27 mouse cellular contexts compared by ENCODE assay signal in genomic region chr10:63231630-63232029, GRCm38 (mm10). TPM values are rescaled to one million over a fixed set of nuclear protein-coding genes. Genes with fewer than 3 reads are reported as not detected.
DNase-seq lines count a peak whose midpoint lies in the region; ATAC-seq lines count a peak whose summit lies in the region.
"Had no signal": no experiment of that assay in that cellular context is flagged by ENCODE, and none has a peak within 500 bp of the region (broad histone marks: within the 10 kb centered on the region; RNA-seq: fewer than 3 reads in every experiment).

No protein-coding gene starts in this region.

- no peaks in the 10 kb centered on the region for H3K27me3 ChIP-seq in hindbrain, embryonic 14.5 days (ENCODE audit: control insufficient read depth, insufficient read depth, low read length)
- H3K27me3 ChIP-seq in midbrain, embryonic 16.5 days (ENCODE audit: control insufficient read depth, insufficient read depth, low read depth, low read length), result no peaks in the 10 kb centered on the region
- H3K27me3 ChIP-seq: embryonic facial prominence, embryonic 15.5 days; forebrain, embryonic 12.5 days; heart, embryonic 12.5 days; hindbrain, embryonic 13.5 days; midbrain, embryonic 15.5 days had no signal

- 85% methylated on average over 5 of the region's 5 CpGs for WGBS in hindbrain, embryonic 14.5 days
- WGBS in midbrain, embryonic 16.5 days, result 90% methylated on average over 5 of the region's 5 CpGs

- no peak overlapping the region for H3K4me3 ChIP-seq in hindbrain, embryonic 14.5 days (replicated peaks; ENCODE audit: low read length)
- H3K4me3 ChIP-seq in midbrain, embryonic 16.5 days (ENCODE audit: low read depth, low read length), result no peak overlapping the region
- H3K4me3 ChIP-seq: embryonic facial prominence, embryonic 10.5 days; embryonic facial prominence, embryonic 15.5 days; forebrain, embryonic 12.5 days; heart, embryonic 12.5 days; hindbrain, embryonic 13.5 days; midbrain, embryonic 10.5 days; midbrain, embryonic 15.5 days had no signal

- intact Hi-C loops in left cerebral cortex, postnatal 36 days (cut with DNase I), result no loop called here

- no peaks in the 10 kb centered on the region for H3K36me3 ChIP-seq in hindbrain, embryonic 14.5 days (replicated peaks; ENCODE audit: control insufficient read depth, insufficient read depth)
- H3K36me3 ChIP-seq in midbrain, embryonic 16.5 days (ENCODE audit: control insufficient read depth, insufficient read depth, low read length), result no peaks in the 10 kb centered on the region
- H3K36me3 ChIP-seq: embryonic facial prominence, embryonic 10.5 days; embryonic facial prominence, embryonic 15.5 days; forebrain, embryonic 12.5 days; G1E; heart, embryonic 12.5 days; hindbrain, embryonic 13.5 days; midbrain, embryonic 10.5 days; midbrain, embryonic 15.5 days had no signal

- no peak overlapping the region for H3K9ac ChIP-seq in hindbrain, embryonic 14.5 days
- H3K9ac ChIP-seq in midbrain, embryonic 16.5 days (ENCODE audit: low read depth, low read length), result no peak overlapping the region
- H3K9ac ChIP-seq: embryonic facial prominence, embryonic 15.5 days; forebrain, embryonic 12.5 days; heart, embryonic 12.5 days; hindbrain, embryonic 13.5 days; liver, embryonic 14.5 days; midbrain, embryonic 15.5 days had no signal

- H3K9me3 ChIP-seq in hindbrain, embryonic 14.5 days (ENCODE audit: control insufficient read depth, low read length), result no peaks in the 10 kb centered on the region
- no peaks in the 10 kb centered on the region for H3K9me3 ChIP-seq in midbrain, embryonic 16.5 days (replicated peaks; ENCODE audit: control insufficient read depth, low read length, poor library complexity, severe bottlenecking)
- H3K9me3 ChIP-seq: embryonic facial prominence, embryonic 10.5 days; embryonic facial prominence, embryonic 15.5 days; forebrain, embryonic 12.5 days; heart, embryonic 12.5 days; hindbrain, embryonic 13.5 days; midbrain, embryonic 10.5 days; midbrain, embryonic 15.5 days had no signal

- no peak overlapping the region for H3K4me2 ChIP-seq in hindbrain, embryonic 14.5 days (replicated peaks)
- no peak overlapping the region for H3K4me2 ChIP-seq in midbrain, embryonic 16.5 days (ENCODE audit: low read length)
- H3K4me2 ChIP-seq: embryonic facial prominence, embryonic 15.5 days; forebrain, embryonic 12.5 days; hindbrain, embryonic 13.5 days; midbrain, embryonic 15.5 days had no signal

- peak; percentile 51 for ATAC-seq in megakaryocyte, adult 5-6 weeks (ENCODE audit: poor library complexity, severe bottlenecking)
- ATAC-seq in hindbrain, embryonic 14.5 days (ENCODE audit: low FRiP score), result no peak
- no peak for ATAC-seq in midbrain, embryonic 16.5 days
- ATAC-seq: midbrain, embryonic 15.5 days had no signal

- DNase-seq in lung, postnatal 25 days (ENCODE audit: low spot score), result peak; percentile 34
- DNase-seq in lung, postnatal 36 days, result no peak
- DNase-seq in CD4-positive, CD25-positive, alpha-beta regulatory T cell, adult 2 months (ENCODE audit: low read depth, low spot score), result peak; percentile 66
- peak; percentile 64 for DNase-seq in T-cell, adult 2 months (ENCODE audit: low spot score)
- DNase-seq in left cerebral cortex, postnatal 36 days (ENCODE audit: low spot score in 2 of 2), result no peak
- no peak for DNase-seq in hindbrain, embryonic 14.5 days (ENCODE audit: low spot score)
- DNase-seq: adrenal gland, adult 2 months; cerebellum, adult 2 months; cerebellum, postnatal 14 days; kidney, adult 18-20 months; layer of hippocampus, adult 9-11 months; liver; lung, adult 2 months; lung, postnatal 4 days had no signal

- no peak overlapping the region for H3K27ac ChIP-seq in hindbrain, embryonic 14.5 days
- no peak overlapping the region for H3K27ac ChIP-seq in midbrain, embryonic 16.5 days (ENCODE audit: low read length)
- H3K27ac ChIP-seq: embryonic facial prominence, embryonic 10.5 days; embryonic facial prominence, embryonic 15.5 days; forebrain, embryonic 12.5 days; hindbrain, embryonic 13.5 days; kidney, postnatal 0 days; liver, embryonic 14.5 days; midbrain, embryonic 10.5 days; midbrain, embryonic 15.5 days had no signal

- H3K4me1 ChIP-seq in hindbrain, embryonic 14.5 days (replicated peaks; ENCODE audit: control insufficient read depth, insufficient read depth, low read length), result no peaks in the 10 kb centered on the region
- no peaks in the 10 kb centered on the region for H3K4me1 ChIP-seq in midbrain, embryonic 16.5 days (ENCODE audit: control insufficient read depth, insufficient read depth, low read length)
- H3K4me1 ChIP-seq: embryonic facial prominence, embryonic 10.5 days; embryonic facial prominence, embryonic 15.5 days; forebrain, embryonic 12.5 days; hindbrain, embryonic 13.5 days; midbrain, embryonic 10.5 days; midbrain, embryonic 15.5 days had no signal

RNA-seq across cellular contexts. Expression of gene Herc4, which starts 12.0 kb away (rescaled TPM):
- total RNA-seq in megakaryocyte, adult 5-6 weeks (2015), result 182 and 199 TPM in 2 replicates
- total RNA-seq in megakaryocyte, adult 5-6 weeks (2017), result 133 and 144 TPM in 2 replicates
- total RNA-seq in left cerebral cortex, postnatal 36 days (2021), result 10 to 100 TPM; 43.1 to 49.0 TPM
- polyA plus RNA-seq in hindbrain, embryonic 14.5 days (2014; fragmentation: Nextera tagmentation; extraction: Ambion mirVana), result 30.9 and 31.5 TPM in 2 replicates
- 26.4 and 31.8 TPM in 2 replicates for polyA plus RNA-seq in midbrain, embryonic 16.5 days (2015; fragmentation: Nextera tagmentation; extraction: Ambion mirVana)

RNA-seq across cellular contexts. Expression of gene Mypn, which starts 27.9 kb away (rescaled TPM):
- not detected in 2 replicates for total RNA-seq in megakaryocyte, adult 5-6 weeks (2015)
- not detected in 2 replicates for total RNA-seq in megakaryocyte, adult 5-6 weeks (2017)
- total RNA-seq in left cerebral cortex, postnatal 36 days (2021), result 1 to 10 TPM; 2.9 to 5.0 TPM
- 0.37 and 0.68 TPM in 2 replicates for polyA plus RNA-seq in hindbrain, embryonic 14.5 days (2014; fragmentation: Nextera tagmentation; extraction: Ambion mirVana)
- 0.34 and 0.64 TPM in 2 replicates for polyA plus RNA-seq in midbrain, embryonic 16.5 days (2015; fragmentation: Nextera tagmentation; extraction: Ambion mirVana)
- total RNA-seq: G1E had no signal
- polyA plus RNA-seq: embryonic facial prominence, embryonic 10.5 days; forebrain, embryonic 12.5 days; G1E; intestine, embryonic 14.5 days; kidney, postnatal 0 days had no signal

Comparison
In these comparisons a context has a peak if more than half of its experiments do, and no peak if none do; other contexts are left out.
1. DNase-seq: peak in lung, postnatal 25 days (single experiment), CD4-positive, CD25-positive, alpha-beta regulatory T cell, adult 2 months (single experiment) and T-cell, adult 2 months (single experiment); none in lung, postnatal 36 days (single experiment), left cerebral cortex, postnatal 36 days (0 of 2) and hindbrain, embryonic 14.5 days (single experiment).